Mouse (Mus musculus): Measurements from ENCODE around the gene 1300017J02Rik.

DNA sequence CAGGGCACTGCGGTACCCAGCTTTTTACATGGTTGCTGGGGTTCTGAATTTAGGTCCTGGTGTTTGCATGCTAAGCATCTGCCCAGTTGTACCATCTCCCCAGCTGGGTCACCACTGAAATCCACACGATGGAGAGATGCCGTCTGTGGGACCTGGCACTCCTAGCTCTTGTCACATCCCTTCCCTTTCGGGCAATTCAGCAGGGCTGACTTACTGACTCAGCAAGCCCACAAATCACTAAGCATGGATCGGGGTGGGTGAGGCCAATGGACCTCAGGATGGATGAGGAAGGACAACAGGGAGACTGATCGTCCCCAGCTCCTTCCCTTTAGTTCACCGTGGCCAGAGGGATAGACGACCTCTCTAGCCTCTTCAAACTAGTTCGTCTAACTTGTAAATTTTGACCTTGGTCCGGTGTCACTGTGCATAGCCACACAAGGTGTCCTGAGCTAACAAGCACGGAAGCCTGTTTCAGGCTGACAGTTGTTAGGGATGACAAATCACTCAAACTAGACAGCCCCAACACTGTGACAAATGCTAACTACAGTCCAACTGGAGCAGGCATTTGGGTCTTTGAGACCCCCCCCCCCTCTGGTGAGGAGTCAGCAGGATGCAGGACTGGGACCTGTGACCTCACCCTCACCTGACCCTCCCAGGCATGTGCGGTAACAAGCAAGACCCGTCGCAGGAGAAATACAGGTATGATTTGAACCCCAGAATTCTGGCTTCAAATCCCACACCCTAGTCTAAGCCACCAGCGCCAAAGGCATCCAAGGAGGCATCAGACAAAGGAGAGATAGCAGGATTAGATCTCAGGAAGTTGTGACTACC is 75.6 kb downstream of the 1300017J02Rik start:
- TF ChIP-seq CTCF (IDR thresholded peaks at IDR 0.05; ENCODE audit: low read depth): no peak
- TF ChIP-seq EP300 (IDR thresholded peaks at IDR 0.05; ENCODE audit: low read depth): no peak
